Mouse (Mus musculus) erythroid progenitor cell, adult 5-6 weeks (primary cell): ENCODE measurements around the gene Sarm1. TPM values are rescaled to one million over a fixed set of nuclear protein-coding genes. Genes with fewer than 3 reads are reported as not detected.

ENCODE experiments used
- ATAC-seq: replicated peaks from 2 replicates; pipeline ENCODE4 v1.8.0; 2016; ENCODE audit warnings: moderate number of reproducible peaks, mild to moderate bottlenecking, moderate TSS enrichment, inconsistent platforms; ENCODE audit not compliant: poor library complexity, low FRiP score, severe bottlenecking
- total RNA-seq, 2 experiments: library from RNA; stranded (forward) in 1 of 2; stranded (reverse) in 1 of 2; fragments of 150-400 nt in 1 of 2; fragments of 186-747, 209-891 nt in 1 of 2; gene quantifications; 2 replicates each; pipeline versions ENCODE4 v1.2.3 to v1.2.4; 2015 to 2017; ENCODE audit warnings: low replicate concordance in 2 of 2

The Sarm1 gene
- total RNA-seq, 2 experiments from 2014 or later = not detected

GRCm38 (mm10) chr11:78428309-78428708 is 69.2 kb downstream of the Sarm1 start:
- no peak for ATAC-seq

GRCm38 (mm10) chr11:78427655-78428054 is 69.9 kb downstream of the Sarm1 start:
- no peak for ATAC-seq

GRCm38 (mm10) chr11:78425572-78425971 is 72.0 kb downstream of the Sarm1 start:
- ATAC-seq = no peak

- no peak for ATAC-seq
Observed at GRCm38 (mm10) chr11:78424352-78424751, 73.2 kb downstream of the Sarm1 start.

Other genes with a start within 250 kb of the Sarm1 start
- 53.7 and 76.3 TPM in 2 replicates for gene 2610507B11Rik, start 236.0 kb downstream of the Sarm1 start, total RNA-seq (2015; ENCODE audit: low replicate concordance)
- gene 2610507B11Rik, start 236.0 kb downstream of the Sarm1 start, total RNA-seq (2017; ENCODE audit: low replicate concordance) = 77.1 and 80.1 TPM in 2 replicates
- gene BC030499, start 206.9 kb downstream of the Sarm1 start, total RNA-seq (2015; ENCODE audit: low replicate concordance) = not detected in 2 replicates
- gene BC030499, start 206.9 kb downstream of the Sarm1 start, total RNA-seq (2017; ENCODE audit: low replicate concordance) = not detected in 2 replicates
- gene Spag5, start 196.2 kb downstream of the Sarm1 start, total RNA-seq (2015; ENCODE audit: low replicate concordance) = 234 and 259 TPM in 2 replicates
- 464 and 490 TPM in 2 replicates for gene Spag5, start 196.2 kb downstream of the Sarm1 start, total RNA-seq (2017; ENCODE audit: low replicate concordance)
- 1.3 and 16.2 TPM in 2 replicates for gene Aldoc, start 174.8 kb downstream of the Sarm1 start, total RNA-seq (2015; ENCODE audit: low replicate concordance)
- gene Aldoc, start 174.8 kb downstream of the Sarm1 start, total RNA-seq (2017; ENCODE audit: low replicate concordance) = 2.4 and 3.0 TPM in 2 replicates
- gene Pigs, start 169.3 kb downstream of the Sarm1 start, total RNA-seq (2015; ENCODE audit: low replicate concordance) = 7.2 and 14.3 TPM in 2 replicates
- 3.6 and 3.9 TPM in 2 replicates for gene Pigs, start 169.3 kb downstream of the Sarm1 start, total RNA-seq (2017; ENCODE audit: low replicate concordance)
- gene Unc119, start 154.3 kb downstream of the Sarm1 start, total RNA-seq (2015; ENCODE audit: low replicate concordance) = 17.2 and 20.9 TPM in 2 replicates
- 7.9 and 8.3 TPM in 2 replicates for gene Unc119, start 154.3 kb downstream of the Sarm1 start, total RNA-seq (2017; ENCODE audit: low replicate concordance)
- not detected in 2 replicates for gene Foxn1, start 111.2 kb downstream of the Sarm1 start, total RNA-seq (2015; ENCODE audit: low replicate concordance)
- gene Foxn1, start 111.2 kb downstream of the Sarm1 start, total RNA-seq (2017; ENCODE audit: low replicate concordance) = not detected in 2 replicates
- gene Slc13a2, start 75.5 kb downstream of the Sarm1 start, total RNA-seq (2015; ENCODE audit: low replicate concordance) = not detected in 2 replicates
- 0.68 TPM in 1 of 2 replicates, not detected in the other for gene Slc13a2, start 75.5 kb downstream of the Sarm1 start, total RNA-seq (2017; ENCODE audit: low replicate concordance)
- gene Slc46a1, start 32.1 kb downstream of the Sarm1 start, total RNA-seq (2015; ENCODE audit: low replicate concordance) = not detected in 2 replicates
- gene Slc46a1, start 32.1 kb downstream of the Sarm1 start, total RNA-seq (2017; ENCODE audit: low replicate concordance) = 0.13 TPM in 1 of 2 replicates, not detected in the other
- not detected in 2 replicates for gene Vtn, start 1.3 kb upstream of the Sarm1 start, total RNA-seq (2015; ENCODE audit: low replicate concordance)
- not detected in 2 replicates for gene Vtn, start 1.3 kb upstream of the Sarm1 start, total RNA-seq (2017; ENCODE audit: low replicate concordance)
- gene Sebox, start 5.7 kb upstream of the Sarm1 start, total RNA-seq (2015; ENCODE audit: low replicate concordance) = not detected in 2 replicates
- not detected in 2 replicates for gene Sebox, start 5.7 kb upstream of the Sarm1 start, total RNA-seq (2017; ENCODE audit: low replicate concordance)
- gene Tmem199, start 14.4 kb upstream of the Sarm1 start, total RNA-seq (2015; ENCODE audit: low replicate concordance) = 2.5 TPM in 1 of 2 replicates, not detected in the other
- 7.7 and 10.1 TPM in 2 replicates for gene Tmem199, start 14.4 kb upstream of the Sarm1 start, total RNA-seq (2017; ENCODE audit: low replicate concordance)
- 8.6 and 9.6 TPM in 2 replicates for gene Poldip2, start 14.4 kb upstream of the Sarm1 start, total RNA-seq (2015; ENCODE audit: low replicate concordance)
- gene Poldip2, start 14.4 kb upstream of the Sarm1 start, total RNA-seq (2017; ENCODE audit: low replicate concordance) = 4.0 and 8.1 TPM in 2 replicates
- gene Tnfaip1, start 38.6 kb upstream of the Sarm1 start, total RNA-seq (2015; ENCODE audit: low replicate concordance) = 2.1 and 2.2 TPM in 2 replicates
- gene Tnfaip1, start 38.6 kb upstream of the Sarm1 start, total RNA-seq (2017; ENCODE audit: low replicate concordance) = 0.61 TPM in 1 of 2 replicates, not detected in the other
- gene Ift20, start 38.6 kb upstream of the Sarm1 start, total RNA-seq (2015; ENCODE audit: low replicate concordance) = 63.1 and 72.5 TPM in 2 replicates
- gene Ift20, start 38.6 kb upstream of the Sarm1 start, total RNA-seq (2017; ENCODE audit: low replicate concordance) = 20.1 and 72.1 TPM in 2 replicates
- 22.2 and 26.7 TPM in 2 replicates for gene Tmem97, start 53.0 kb upstream of the Sarm1 start, total RNA-seq (2015; ENCODE audit: low replicate concordance)
- 6.0 and 14.0 TPM in 2 replicates for gene Tmem97, start 53.0 kb upstream of the Sarm1 start, total RNA-seq (2017; ENCODE audit: low replicate concordance)
- gene Nlk, start 199.6 kb upstream of the Sarm1 start, total RNA-seq (2015; ENCODE audit: low replicate concordance) = 3.2 and 16.8 TPM in 2 replicates
- 4.1 and 5.1 TPM in 2 replicates for gene Nlk, start 199.6 kb upstream of the Sarm1 start, total RNA-seq (2017; ENCODE audit: low replicate concordance)